ENCODE assay signal across 8 mouse cellular contexts in the genomic region with DNA sequence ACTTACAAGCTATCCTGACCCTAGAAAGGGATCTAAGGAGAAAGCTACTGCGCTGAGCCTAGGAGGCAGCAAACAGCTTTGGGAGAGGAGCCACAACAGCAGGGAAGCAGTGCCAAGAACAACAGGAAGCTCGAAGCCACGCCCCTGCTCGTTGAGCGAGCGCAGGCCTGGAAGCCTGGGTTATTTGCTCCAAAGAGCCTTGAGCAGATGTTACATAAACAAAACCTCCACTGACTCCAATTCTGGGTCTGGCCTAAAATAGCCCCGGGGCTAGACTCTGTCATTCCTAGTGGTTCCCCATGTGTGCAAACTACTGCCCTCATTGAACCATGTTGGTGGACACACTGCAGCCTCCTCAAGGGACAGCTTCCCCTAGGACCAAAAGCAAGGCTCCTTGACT.
DNase-seq lines count a peak whose midpoint lies in the region; ATAC-seq and TF ChIP-seq lines count a peak whose summit lies in the region.

No protein-coding gene starts in this region.

- intact Hi-C loops in heart, postnatal 25 days (cut with DNase I): loop anchor here (2.0 to 5.0 kb wide), 3 partner anchors 90 to 260 kb away; a partner anchor contains a TSS

- no peak overlapping the region for H3K4me3 ChIP-seq in MEL (ENCODE audit: control insufficient read depth in 1 of 2, insufficient read depth in 1 of 2, low read depth in 2 of 2, low read length in 2 of 2)
- no peak overlapping the region for H3K4me3 ChIP-seq in liver, embryonic 15.5 days (replicated peaks)
- H3K4me3 ChIP-seq in neural tube, embryonic 15.5 days (replicated peaks): no peak overlapping the region

- H3K9me3 ChIP-seq in MEL (replicated peaks; ENCODE audit: insufficient read depth, low read length): no peaks in the 10 kb centered on the region
- H3K9me3 ChIP-seq in liver, embryonic 15.5 days (replicated peaks): no peaks in the 10 kb centered on the region
- H3K9me3 ChIP-seq in neural tube, embryonic 15.5 days (replicated peaks): no peaks in the 10 kb centered on the region

- peak overlapping the region; percentile 0; the same call in 1 of the 2 replicates for H3K4me2 ChIP-seq in liver, embryonic 15.5 days
- H3K4me2 ChIP-seq in neural tube, embryonic 15.5 days: peak overlapping the region; percentile 46

- no peaks in the 10 kb centered on the region for H3K4me1 ChIP-seq in MEL (ENCODE audit: control insufficient read depth in 1 of 2, insufficient read depth in 2 of 2, low read length in 2 of 2)
- 0 out of 2 replicates have a peak, but pooled peaks cover 3% of the 10 kb centered on the region for H3K4me1 ChIP-seq in liver, embryonic 15.5 days (replicated peaks)
- H3K4me1 ChIP-seq in neural tube, embryonic 15.5 days: peaks cover 14% of the 10 kb centered on the region

- TF ChIP-seq POLR2A in MEL (IDR thresholded peaks at IDR 0.05; ENCODE audit: control insufficient read depth in 1 of 2, insufficient read depth in 1 of 2, low read depth in 1 of 2, low read length in 2 of 2, poor library complexity in 1 of 2): no peak

- peak; percentile 73 for ATAC-seq in frontal cortex, adult (ENCODE audit: low TSS enrichment)
- ATAC-seq in liver, embryonic 15.5 days (ENCODE audit: insufficient read depth): no peak
- peak; percentile 75 for ATAC-seq in neural tube, embryonic 15.5 days (ENCODE audit: low FRiP score)

- no peaks in the 10 kb centered on the region for H3K36me3 ChIP-seq in MEL (ENCODE audit: control insufficient read depth in 1 of 2, insufficient read depth in 2 of 2, low read length in 2 of 2)
- no peaks in the 10 kb centered on the region for H3K36me3 ChIP-seq in liver, embryonic 15.5 days (replicated peaks)
- no peaks in the 10 kb centered on the region for H3K36me3 ChIP-seq in neural tube, embryonic 15.5 days

- H3K27me3 ChIP-seq in MEL (ENCODE audit: control insufficient read depth in 1 of 2, insufficient read depth in 2 of 2, low read length in 2 of 2): peaks cover 0 to 5% of the 10 kb centered on the region in 2 experiments; a peak in 3 of 4 replicates
- H3K27me3 ChIP-seq in liver, embryonic 15.5 days: no peaks in the 10 kb centered on the region
- H3K27me3 ChIP-seq in neural tube, embryonic 15.5 days (replicated peaks): no peaks in the 10 kb centered on the region

- H3K9ac ChIP-seq in MEL (ENCODE audit: control insufficient read depth, low read depth, low read length, poor library complexity, severe bottlenecking): no peak overlapping the region
- H3K9ac ChIP-seq in liver, embryonic 15.5 days: no peak overlapping the region
- H3K9ac ChIP-seq in neural tube, embryonic 15.5 days (replicated peaks): no peak overlapping the region

- TF ChIP-seq EP300 in MEL (IDR thresholded peaks at IDR 0.05; ENCODE audit: low read depth in 1 of 2, low read length in 2 of 2): no peak

- no peak overlapping the region for H3K27ac ChIP-seq in MEL (ENCODE audit: control insufficient read depth, low read depth, low read length)
- no peak overlapping the region for H3K27ac ChIP-seq in liver, embryonic 15.5 days (replicated peaks)
- H3K27ac ChIP-seq in neural tube, embryonic 15.5 days (replicated peaks): peak overlapping the region; percentile 65

- peak; percentile 52 for DNase-seq in MEL (ENCODE audit: low read depth, low spot score)
- peak; percentile 17 for DNase-seq in cerebellum, adult 8-10 months
- DNase-seq in heart, postnatal 25 days (ENCODE audit: low spot score): peak; percentile 92
- peak; percentile 47 for DNase-seq in layer of hippocampus, adult 11-12 months (ENCODE audit: low spot score)
- DNase-seq in urinary bladder, adult 2 months (ENCODE audit: low spot score): peak; percentile 41

- no peak for TF ChIP-seq CTCF in MEL (IDR thresholded peaks at IDR 0.05 in 2 of 3, conservative IDR thresholded peaks at IDR 0.05 in 1 of 3; ENCODE audit: control insufficient read depth in 1 of 3, insufficient read depth in 1 of 3, low read depth in 2 of 3, low read length in 3 of 3, poor library complexity in 1 of 3, severe bottlenecking in 1 of 3)

- no peaks in the 10 kb centered on the region for H3K79me2 ChIP-seq in MEL (ENCODE audit: control insufficient read depth, insufficient read depth, low read length, poor library complexity)

- no peak for TF ChIP-seq RAD21 in MEL (IDR thresholded peaks at IDR 0.05; ENCODE audit: low read depth, low read length)

- WGBS in liver, embryonic 15.5 days (ENCODE audit: insufficient replicate concordance): 2% methylated on average over 7 of the region's 7 CpGs
- 2% methylated on average over 7 of the region's 7 CpGs for WGBS in neural tube, embryonic 15.5 days

TF ChIP-seq in MEL, 35 proteins besides CTCF, POLR2A, EP300 and RAD21:
- TF ChIP-seq GATA1 (IDR thresholded peaks at IDR 0.05; ENCODE audit: low read depth, low read length): no peak
- TF ChIP-seq MYB (IDR thresholded peaks at IDR 0.05; ENCODE audit: low read depth, low read length): no peak
- no peak for TF ChIP-seq POLR2AphosphoS2 (IDR thresholded peaks at IDR 0.05; ENCODE audit: low read length)
- no peak for TF ChIP-seq CHD1 (IDR thresholded peaks at IDR 0.05; ENCODE audit: low read depth, low read length)

Comparison
In these comparisons a context has a peak if more than half of its experiments do, and no peak if none do; other contexts are left out.
1. DNase-seq: peak in every context shown above with its lines; median percentile 92 in heart, postnatal 25 days; 52 in MEL; 47 in layer of hippocampus, adult 11-12 months; 41 in urinary bladder, adult 2 months; 17 in cerebellum, adult 8-10 months.